Mouse (Mus musculus) stomach, embryonic 14.5 days (tissue): ENCODE results near the gene Fap. TPM values are rescaled to one million over a fixed set of nuclear protein-coding genes. Genes with fewer than 3 reads are reported as not detected.

Source experiments
- ATAC-seq: fragments of 200-750 bp; cut with Nextera tagmentation; 2 replicates; pipeline ENCODE4 v1.8.0; 2017; ENCODE audit warnings: low read depth, moderate TSS enrichment; ENCODE audit not compliant: insufficient number of reproducible peaks, insufficient read depth, low FRiP score
- H3K27ac ChIP-seq: fragments of 300-500 bp; sonication (generic); 2 replicates; pipeline ENCODE4 v1.5.1; 2014; ENCODE audit warnings: mild to moderate bottlenecking, low read length, moderate library complexity, mixed read lengths
- H3K27me3 ChIP-seq: fragments of 300-500 bp; sonication (generic); 2 replicates; pipeline ENCODE4 v1.6.1; 2014; ENCODE audit warnings: low read length, control low read depth, mixed read lengths; ENCODE audit not compliant: control insufficient read depth, insufficient read depth
- H3K36me3 ChIP-seq: fragments of 300-500 bp; sonication (generic); 2 replicates; pipeline ENCODE4 v1.6.1; 2014; ENCODE audit warnings: mild to moderate bottlenecking, control low read depth, low read length, moderate library complexity, mixed read lengths; ENCODE audit not compliant: control insufficient read depth, insufficient read depth
- H3K4me1 ChIP-seq: fragments of 300-500 bp; sonication (generic); 2 replicates; pipeline ENCODE4 v1.6.1; 2014; ENCODE audit warnings: low read length, control low read depth, mixed read lengths; ENCODE audit not compliant: control insufficient read depth, insufficient read depth
- H3K4me2 ChIP-seq: fragments of 300-500 bp; sonication (generic); replicated peaks from 2 replicates; pipeline ENCODE4 v1.6.1; 2014; ENCODE audit warnings: low read depth, low read length, control low read depth
- H3K4me3 ChIP-seq: fragments of 300-500 bp; sonication (generic); 2 replicates; pipeline ENCODE4 v1.5.1; 2014; ENCODE audit warnings: low read depth, low read length, control low read depth
- H3K9ac ChIP-seq: fragments of 300-500 bp; sonication (generic); replicated peaks from 2 replicates; pipeline ENCODE4 v1.6.1; 2014; ENCODE audit warnings: low read depth, mild to moderate bottlenecking, control low read depth, low read length, moderate library complexity, mixed read lengths
- H3K9me3 ChIP-seq: fragments of 300-500 bp; sonication (generic); 2 replicates; pipeline ENCODE4 v1.6.1; 2016; ENCODE audit warnings: low read depth, low read length, control low read depth; ENCODE audit not compliant: control insufficient read depth
- WGBS: fragments of 180-500 bp; shearing (Covaris S2); extraction: QIAGEN DNeasy Blood & Tissue Kit; methylation state at CpG from one replicate; pipeline ENCODE4 v1.1.7; 2014; 5-methylcytosine and 5-hydroxymethylcytosine counted together
- polyA plus RNA-seq: library from polyadenylated mRNA; unstranded; fragments of >200 nt; fragmentation: Nextera tagmentation; extraction: Ambion mirVana; gene quantifications from 2 replicates; pipeline ENCODE4 v1.2.1, GENCODE M21; 2014

Fap gene
- polyA plus RNA-seq, 1 experiment from 2014 or later, result 21.8 TPM

DNA sequence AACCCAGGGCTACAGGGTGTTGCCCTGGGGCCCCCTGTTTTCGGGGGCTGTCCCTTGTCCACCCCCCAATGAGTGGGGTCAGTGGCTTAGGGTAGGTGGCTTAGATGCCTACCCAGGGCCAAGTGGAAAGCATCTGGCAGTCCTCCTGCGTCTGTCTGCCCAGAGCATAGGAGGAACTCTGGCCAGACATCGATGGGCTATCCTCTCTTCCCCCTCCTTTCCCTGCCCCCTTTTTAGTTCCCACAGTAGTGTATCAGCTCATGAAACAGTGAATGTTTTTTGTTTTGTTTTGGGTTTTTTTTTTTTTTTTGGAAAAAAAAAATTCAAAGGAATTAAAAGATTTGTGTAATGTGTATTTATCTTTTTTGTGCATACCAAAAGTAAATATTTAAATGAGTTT is 17.7 kb upstream of the Fap start:
- no peak overlapping the region for H3K9ac ChIP-seq
- H3K27ac ChIP-seq, result no peak overlapping the region
- WGBS, result 94% methylated on average over 3 of the region's 3 CpGs
- H3K27me3 ChIP-seq, result no peaks in the 10 kb centered on the region
- no peak overlapping the region for H3K4me2 ChIP-seq
- H3K4me3 ChIP-seq, result no peak overlapping the region
- 0 out of 2 replicates have a peak, but pooled peaks cover 5% of the 10 kb centered on the region for H3K4me1 ChIP-seq
- no peak for ATAC-seq
- no peaks in the 10 kb centered on the region for H3K36me3 ChIP-seq
- no peaks in the 10 kb centered on the region for H3K9me3 ChIP-seq

DNA sequence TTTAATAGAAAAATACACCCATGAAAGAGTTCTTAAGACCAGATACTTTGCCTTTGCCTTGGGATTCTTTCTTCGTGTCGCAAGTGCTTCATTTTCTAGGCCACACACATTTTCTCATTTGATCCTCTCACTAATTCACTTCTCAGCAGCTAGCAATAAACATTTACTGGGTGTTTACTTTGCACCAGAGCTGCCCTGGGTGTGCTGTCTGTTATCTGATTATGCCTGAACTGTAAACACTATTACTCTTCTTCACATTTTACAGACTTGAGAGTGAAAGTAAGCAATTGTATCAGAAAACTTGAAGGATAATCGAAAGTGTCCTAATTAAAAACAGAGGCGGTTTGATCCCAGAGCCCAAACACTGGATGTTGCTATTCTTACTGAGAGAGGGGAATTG is 15.5 kb upstream of the Fap start:
- H3K27ac ChIP-seq, result no peak overlapping the region
- H3K4me1 ChIP-seq, result 0 out of 2 replicates have a peak, but pooled peaks cover 5% of the 10 kb centered on the region
- no peaks in the 10 kb centered on the region for H3K27me3 ChIP-seq
- H3K36me3 ChIP-seq, result no peaks in the 10 kb centered on the region
- H3K9ac ChIP-seq, result no peak overlapping the region
- no peaks in the 10 kb centered on the region for H3K9me3 ChIP-seq
- H3K4me2 ChIP-seq, result no peak overlapping the region
- 25% methylated on average over 4 of the region's 4 CpGs for WGBS
- H3K4me3 ChIP-seq, result no peak overlapping the region
- ATAC-seq, result no peak

GRCm38 (mm10) chr2:62585769-62586168 is 11.9 kb upstream of the Fap start:
- ATAC-seq, result no peak
- WGBS, result 78% methylated on average over 5 of the region's 5 CpGs
- H3K4me3 ChIP-seq, result no peak overlapping the region

GRCm38 (mm10) chr2:62574962-62575361 is 1.1 kb upstream of the Fap start:
- Histone ChIP-seq H3K4me2 (no peak overlapping the region), H3K4me3 (no peak overlapping the region), H3K9me3 (no peaks in the 10 kb centered on the region), H3K4me1 (no peaks in the 10 kb centered on the region), H3K9ac (no peak overlapping the region), H3K27ac (peak overlapping the region; percentile 3; the same call in 1 of the 2 replicates), H3K36me3 (no peaks in the 10 kb centered on the region), H3K27me3 (no peaks in the 10 kb centered on the region)
- 68% methylated on average over 3 of the region's 3 CpGs for WGBS
- ATAC-seq, result no peak

More at GRCm38 (mm10) chr2:62585769-62586168, 11.9 kb upstream of the Fap start:
- H3K4me2 ChIP-seq, result no peak overlapping the region
- 0 out of 2 replicates have a peak, but pooled peaks cover 5% of the 10 kb centered on the region for H3K4me1 ChIP-seq
- no peaks in the 10 kb centered on the region for H3K36me3 ChIP-seq
- no peak overlapping the region for H3K9ac ChIP-seq
- no peaks in the 10 kb centered on the region for H3K9me3 ChIP-seq
- no peaks in the 10 kb centered on the region for H3K27me3 ChIP-seq
- no peak overlapping the region for H3K27ac ChIP-seq

GRCm38 (mm10) chr2:62574250-62574649 is 375 bp upstream of the Fap start:
- Histone ChIP-seq H3K9ac (no peak overlapping the region), H3K4me3 (no peak overlapping the region), H3K27me3 (no peaks in the 10 kb centered on the region), H3K36me3 (no peaks in the 10 kb centered on the region), H3K27ac (peak overlapping the region; percentile 66), H3K4me1 (no peaks in the 10 kb centered on the region), H3K9me3 (no peaks in the 10 kb centered on the region), H3K4me2 (0 out of 2 replicates have a peak overlapping the region, but pooled peaks have one; percentile 8)
- WGBS, result 58% methylated on average over 7 of the region's 7 CpGs
- ATAC-seq, result peak; percentile 6; the same call in 1 of the 2 replicates

DNA sequence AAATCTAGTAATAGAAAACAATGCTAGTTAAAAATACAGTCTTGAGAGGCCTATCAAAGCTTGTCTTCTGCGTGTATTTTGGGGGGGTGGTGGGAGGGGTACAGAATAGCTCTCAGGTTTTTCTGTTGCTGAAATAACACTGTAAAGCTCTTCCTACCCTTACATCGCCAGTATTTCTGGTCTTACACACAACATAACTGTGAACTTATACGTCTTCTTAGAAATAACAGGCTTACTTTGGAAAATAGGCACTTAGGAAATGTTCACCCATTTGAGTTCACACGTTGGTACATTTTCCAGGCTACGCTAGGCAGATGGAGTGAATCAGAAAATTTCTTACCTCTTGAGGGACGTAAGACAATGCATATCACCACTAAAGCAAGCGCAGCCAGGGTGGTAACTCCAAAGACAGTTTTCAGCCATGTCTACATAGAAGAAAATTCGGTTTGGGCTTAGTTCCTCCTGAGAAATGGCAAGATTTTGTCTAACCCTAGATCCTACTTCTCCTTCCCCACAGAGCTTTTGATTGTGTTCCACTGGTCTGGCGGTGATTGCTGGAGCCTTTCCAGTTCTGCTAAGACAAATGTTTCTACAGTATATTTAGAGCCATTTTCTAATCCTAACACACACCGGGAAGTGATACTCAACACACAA is 649 bp downstream of the Fap start:
- Histone ChIP-seq H3K4me1 (no peaks in the 10 kb centered on the region), H3K36me3 (no peaks in the 10 kb centered on the region), H3K27me3 (no peaks in the 10 kb centered on the region), H3K4me3 (peak overlapping the region; percentile 14), H3K9ac (no peak overlapping the region), H3K27ac (peak overlapping the region; percentile 66), H3K4me2 (peak overlapping the region; percentile 31), H3K9me3 (no peaks in the 10 kb centered on the region)
- WGBS, result 66% methylated on average over 10 of the region's 10 CpGs
- no peak for ATAC-seq

DNA sequence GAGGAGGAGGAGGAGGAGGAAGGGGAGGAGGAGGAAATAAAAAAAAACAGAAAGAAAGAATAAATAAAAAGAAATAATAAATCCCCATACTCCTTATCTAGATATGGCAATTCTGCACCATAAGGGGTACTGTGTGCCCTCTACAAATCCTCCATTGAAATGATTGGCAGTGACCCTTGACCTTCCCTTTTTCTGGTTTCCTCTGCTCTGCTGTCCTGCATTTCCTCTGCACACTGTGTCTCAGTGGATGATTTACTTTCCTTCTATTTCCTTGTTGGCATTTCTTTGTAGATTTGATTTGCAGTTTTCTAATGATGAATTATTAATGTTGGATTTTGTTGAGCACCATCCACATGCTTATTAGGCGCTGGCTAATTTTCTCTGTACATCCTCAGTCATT is 9.2 kb downstream of the Fap start:
- no peaks in the 10 kb centered on the region; the same call in 1 of the 2 replicates for H3K4me1 ChIP-seq

DNA sequence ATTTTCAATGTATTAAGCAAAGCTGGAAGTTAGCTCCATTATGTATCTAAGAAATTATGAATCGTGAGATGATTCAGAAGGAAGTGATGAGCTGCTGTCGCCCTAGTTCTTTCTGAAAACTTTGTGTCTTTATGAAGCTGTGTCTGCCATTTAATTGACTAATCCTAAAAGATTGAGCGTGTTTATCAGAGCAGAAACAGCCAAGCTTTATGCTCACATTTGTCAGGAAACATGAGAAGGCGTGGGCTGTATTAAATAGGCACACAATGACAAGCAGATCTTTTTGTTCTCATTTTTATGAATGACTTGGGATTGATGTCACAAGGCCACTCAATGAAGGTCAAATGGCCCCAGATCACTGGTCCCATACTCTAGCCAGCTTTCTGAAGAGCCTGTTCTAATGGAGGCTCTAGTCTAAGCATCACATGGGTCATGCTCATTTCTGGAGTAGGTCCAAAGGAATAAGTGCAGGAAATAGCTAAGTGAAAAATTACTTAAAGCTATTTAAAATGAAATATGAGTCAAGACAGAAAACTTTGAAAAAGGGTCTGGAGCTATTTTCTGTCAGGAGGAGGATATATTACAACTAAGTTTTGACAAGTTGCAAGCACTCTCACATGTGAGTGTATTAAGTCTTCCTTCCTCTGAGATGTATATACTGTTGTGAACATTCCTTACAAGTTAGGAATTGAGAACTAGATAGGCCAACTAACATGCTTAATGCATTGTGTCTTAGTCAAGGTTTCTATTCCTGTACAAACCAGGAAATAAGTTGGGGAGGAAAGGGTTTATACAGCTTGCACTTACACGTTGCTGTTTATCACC is 11.0 kb downstream of the Fap start:
- 41% methylated on average over 5 of the region's 5 CpGs for WGBS
- ATAC-seq, result peak; percentile 79; the same call in 1 of the 2 replicates
- Histone ChIP-seq H3K36me3 (no peaks in the 10 kb centered on the region), H3K4me2 (no peak overlapping the region), H3K27ac (no peak overlapping the region), H3K9me3 (no peaks in the 10 kb centered on the region), H3K9ac (no peak overlapping the region), H3K4me3 (no peak overlapping the region), H3K4me1 (no peaks in the 10 kb centered on the region; the same call in 1 of the 2 replicates), H3K27me3 (no peaks in the 10 kb centered on the region)

More for the DNA sequence above, 9.2 kb downstream of the Fap start:
- Histone ChIP-seq H3K9ac (no peak overlapping the region), H3K36me3 (no peaks in the 10 kb centered on the region), H3K9me3 (no peaks in the 10 kb centered on the region), H3K27me3 (no peaks in the 10 kb centered on the region), H3K4me3 (no peak overlapping the region), H3K27ac (no peak overlapping the region), H3K4me2 (no peak overlapping the region)
- 81% methylated on average over 1 of the region's 1 CpGs for WGBS
- no peak for ATAC-seq
